Mouse (Mus musculus) macrophage (primary cell): ENCODE results near the gene Rnf216. TPM values are rescaled to one million over a fixed set of nuclear protein-coding genes. Genes with fewer than 3 reads are reported as not detected.
"Not testable (repeated sequence)": the region's sequence is repeated elsewhere in the genome, so short reads cannot be mapped to it uniquely, and the experiment has no call there.

Source experiments
- H3K27ac ChIP-seq: fragments of 350-480 bp; formaldehyde crosslinking; 2 replicates; pipeline ENCODE4 v1.9.0; 2021
- H3K36me3 ChIP-seq: fragments of 350-480 bp; formaldehyde crosslinking; 2 replicates; pipeline ENCODE4 v1.9.0; 2021; ENCODE audit errors: inconsistent target
- H3K4me3 ChIP-seq: fragments of 350-480 bp; formaldehyde crosslinking; 2 replicates; pipeline ENCODE4 v1.9.0; 2021; ENCODE audit errors: inconsistent target
- H3K79me2 ChIP-seq: fragments of 350-480 bp; formaldehyde crosslinking; 2 replicates; pipeline ENCODE4 v1.9.0; 2021; ENCODE audit errors: inconsistent target
- WGBS: methylation state at CpG from one replicate; pipeline ENCODE4 v1.1.7; 2026; ENCODE audit warnings: inconsistent platforms; ENCODE audit not compliant: missing documents; 5-methylcytosine and 5-hydroxymethylcytosine counted together
- polyA plus RNA-seq: library from polyadenylated mRNA; stranded (reverse); fragments of 250-400 nt; gene quantifications from 3 replicates; pipeline ENCODE4 v1.2.4, GENCODE M21; 2018; ENCODE audit warnings: inconsistent platforms
- total RNA-seq, 78 experiments: library from RNA; depleted of rRNA; stranded (reverse); fragments of 250-400 nt; gene quantifications; 1 replicate in 9 of 78; 2 replicates in 24 of 78; 3 replicates in 43 of 78; 4 replicates in 2 of 78; pipeline ENCODE4 v1.2.4; 2018; ENCODE audit warnings: inconsistent platforms in 56 of 78

The Rnf216 gene
- 100 to 1,000 TPM in 24 of 26 experiments, 10 to 100 TPM in 2; 79.4 to 197 (median 156) TPM for total RNA-seq (2018; cell fraction: chromatin; rRNA removed)
- 10 to 100 TPM; 16.0 to 36.3 (median 28.3) TPM for total RNA-seq (2018; cell fraction: cytosol; rRNA removed)
- 100 to 1,000 TPM in 5 of 26 experiments, 10 to 100 TPM in 21; 34.8 to 130 (median 61.0) TPM for total RNA-seq (2018; cell fraction: nucleus; rRNA removed)
- 21.4 to 26.2 TPM (median 23.3 TPM) in 3 replicates for polyA plus RNA-seq

GRCm38 (mm10) chr5:143112281-143113246 is at the start of gene Rnf216:
Rnf216 (minus strand) TSS chr5:143112994.
- Histone ChIP-seq H3K36me3 (no peaks in the 10 kb centered on the region), H3K4me3 (peak within 1 kb of the TSS; percentile 50), H3K27ac (0 out of 2 replicates have a peak within 1 kb of the TSS, but pooled peaks have one; percentile 7), H3K79me2 (peaks cover 47% of the 10 kb centered on the region)
- WGBS = under 1% methylated on average over 64 of the region's 110 CpGs

GRCm38 (mm10) chr5:143155534-143155933 is 42.7 kb upstream of the Rnf216 start:
- H3K36me3 ChIP-seq = no peaks in the 10 kb centered on the region
- H3K79me2 ChIP-seq = no peaks in the 10 kb centered on the region
- H3K4me3 ChIP-seq = no peak overlapping the region
- H3K27ac ChIP-seq = no peak overlapping the region
- 90% methylated on average over 3 of the region's 3 CpGs for WGBS

- 92% methylated on average over 10 of the region's 10 CpGs for WGBS
- no peaks in the 10 kb centered on the region for H3K79me2 ChIP-seq
Measured at GRCm38 (mm10) chr5:143153756-143154155, 41.0 kb upstream of the Rnf216 start.

GRCm38 (mm10) chr5:143150044-143150443 is 37.2 kb upstream of the Rnf216 start:
- 72% methylated on average over 2 of the region's 2 CpGs for WGBS
- Histone ChIP-seq H3K79me2 (no peaks in the 10 kb centered on the region), H3K4me3 (no peak overlapping the region), H3K27ac (no peak overlapping the region), H3K36me3 (no peaks in the 10 kb centered on the region)

More at GRCm38 (mm10) chr5:143153756-143154155, 41.0 kb upstream of the Rnf216 start:
- no peaks in the 10 kb centered on the region for H3K36me3 ChIP-seq
- no peak overlapping the region for H3K27ac ChIP-seq
- no peak overlapping the region for H3K4me3 ChIP-seq

GRCm38 (mm10) chr5:143149536-143149935 is 36.7 kb upstream of the Rnf216 start:
- 78% methylated on average over 1 of the region's 2 CpGs for WGBS
- no peaks in the 10 kb centered on the region for H3K36me3 ChIP-seq
- no peak overlapping the region for H3K4me3 ChIP-seq
- H3K79me2 ChIP-seq = no peaks in the 10 kb centered on the region
- no peak overlapping the region for H3K27ac ChIP-seq

GRCm38 (mm10) chr5:143148661-143149060 is 35.9 kb upstream of the Rnf216 start:
- no peak overlapping the region for H3K4me3 ChIP-seq
- no peaks in the 10 kb centered on the region for H3K79me2 ChIP-seq
- H3K27ac ChIP-seq = no peak overlapping the region
- 93% methylated on average over 5 of the region's 5 CpGs for WGBS
- no peaks in the 10 kb centered on the region for H3K36me3 ChIP-seq

GRCm38 (mm10) chr5:143147481-143147880 is 34.7 kb upstream of the Rnf216 start, which contains the start of gene Olfr718-ps1:
Olfr718-ps1 (minus strand) TSS chr5:143147581.
- WGBS = 80% methylated on average over 3 of the region's 3 CpGs
- Histone ChIP-seq H3K36me3 (no peaks in the 10 kb centered on the region), H3K79me2 (no peaks in the 10 kb centered on the region), H3K4me3 (no peak within 1 kb of the TSS), H3K27ac (no peak within 1 kb of the TSS)

- 90% methylated on average over 13 of the region's 13 CpGs for WGBS
- Histone ChIP-seq H3K4me3 (no peak overlapping the region), H3K36me3 (no peaks in the 10 kb centered on the region), H3K79me2 (no peaks in the 10 kb centered on the region), H3K27ac (no peak overlapping the region)
Measured at GRCm38 (mm10) chr5:143137580-143137979, 24.8 kb upstream of the Rnf216 start.

- Histone ChIP-seq H3K79me2 (no peaks in the 10 kb centered on the region), H3K27ac (no peak overlapping the region), H3K36me3 (no peaks in the 10 kb centered on the region), H3K4me3 (no peak overlapping the region)
- WGBS = 72% methylated on average over 7 of the region's 7 CpGs
Measured at GRCm38 (mm10) chr5:143135042-143135441, 22.2 kb upstream of the Rnf216 start.

- H3K27ac ChIP-seq, H3K79me2 ChIP-seq, H3K4me3 ChIP-seq, H3K36me3 ChIP-seq: not testable (repeated sequence)
- 91% methylated on average over 3 of the region's 6 CpGs for WGBS
Measured at GRCm38 (mm10) chr5:143134216-143135010, 21.6 kb upstream of the Rnf216 start.

GRCm38 (mm10) chr5:143132935-143133514 is 20.2 kb upstream of the Rnf216 start:
- Histone ChIP-seq H3K36me3 (no peaks in the 10 kb centered on the region), H3K27ac (no peak overlapping the region), H3K79me2 (no peaks in the 10 kb centered on the region), H3K4me3 (no peak overlapping the region)
- 28% methylated on average over 13 of the region's 13 CpGs for WGBS

GRCm38 (mm10) chr5:143130342-143130741 is 17.5 kb upstream of the Rnf216 start:
- Histone ChIP-seq H3K27ac (no peak overlapping the region), H3K4me3 (no peak overlapping the region), H3K79me2 (no peaks in the 10 kb centered on the region), H3K36me3 (no peaks in the 10 kb centered on the region)
- 88% methylated on average over 7 of the region's 7 CpGs for WGBS

- H3K79me2 ChIP-seq = no peaks in the 10 kb centered on the region
- WGBS = 90% methylated on average over 16 of the region's 16 CpGs
- H3K4me3 ChIP-seq = no peak overlapping the region
- H3K27ac ChIP-seq = no peak overlapping the region
- H3K36me3 ChIP-seq = no peaks in the 10 kb centered on the region
Measured at GRCm38 (mm10) chr5:143129101-143129500, 16.3 kb upstream of the Rnf216 start.

GRCm38 (mm10) chr5:143127837-143128236 is 15.0 kb upstream of the Rnf216 start:
- H3K36me3 ChIP-seq = no peaks in the 10 kb centered on the region
- no peak overlapping the region for H3K4me3 ChIP-seq
- WGBS = 84% methylated on average over 8 of the region's 8 CpGs
- no peak overlapping the region for H3K27ac ChIP-seq
- H3K79me2 ChIP-seq = no peaks in the 10 kb centered on the region
